Mouse (Mus musculus) C2C12 (cell line): ENCODE results near the gene Numa1. TPM values are rescaled to one million over a fixed set of nuclear protein-coding genes. Genes with fewer than 3 reads are reported as not detected.

Experiments used
- H3K27me3 ChIP-seq: one replicate; pipeline ENCODE4 v1.6.1; 2011; ENCODE audit not compliant: control insufficient read depth, insufficient read depth, insufficient read length
- H3K36me3 ChIP-seq: one replicate; pipeline ENCODE4 v1.6.1; 2011; ENCODE audit not compliant: control insufficient read depth, insufficient read depth
- H3K4me3 ChIP-seq: one replicate; pipeline ENCODE4 v1.5.1; 2011; ENCODE audit warnings: mild to moderate bottlenecking, control low read depth; ENCODE audit not compliant: poor library complexity, insufficient read depth, severe bottlenecking
- H3K79me2 ChIP-seq: one replicate; pipeline ENCODE4 v1.6.1; 2011; ENCODE audit not compliant: control insufficient read depth, insufficient read depth
- H3K79me3 ChIP-seq: one replicate; pipeline ENCODE4 v1.6.1; 2011; ENCODE audit warnings: low read depth, control low read depth
- H3ac ChIP-seq: one replicate; pipeline ENCODE3; 2011; ENCODE audit warnings: low read depth; ENCODE audit not compliant: control insufficient read depth, insufficient read length
- CEBPB ChIP-seq: IDR thresholded peaks from one replicate; pipeline ENCODE4 v1.6.1; 2011; ENCODE audit warnings: low read depth, mild to moderate bottlenecking, control low read depth, moderate library complexity
- CTCF ChIP-seq: IDR thresholded peaks from one replicate; pipeline ENCODE4 v1.5.1; 2011; ENCODE audit not compliant: control insufficient read depth, insufficient read depth, insufficient read length
- FOSL1 ChIP-seq: IDR thresholded peaks from one replicate; pipeline ENCODE4 v1.8.0; 2011; ENCODE audit warnings: mild to moderate bottlenecking, low read length; ENCODE audit not compliant: poor library complexity, insufficient read depth, severe bottlenecking
- MAX ChIP-seq: IDR thresholded peaks from one replicate; pipeline ENCODE4 v1.6.1; 2011; ENCODE audit warnings: mild to moderate bottlenecking, control low read depth
- MYOD1 ChIP-seq: IDR thresholded peaks from one replicate; pipeline ENCODE4 v1.6.1; 2011; ENCODE audit warnings: low read depth; ENCODE audit not compliant: control insufficient read depth, insufficient read length
- MYOG ChIP-seq: IDR thresholded peaks from one replicate; pipeline ENCODE4 v1.6.1; 2011; ENCODE audit not compliant: control insufficient read depth, insufficient read length; ENCODE audit errors: extremely low read depth
- USF1 ChIP-seq: IDR thresholded peaks from one replicate; pipeline ENCODE4 v1.6.1; 2011; ENCODE audit warnings: low read depth, mild to moderate bottlenecking, control low read depth, moderate library complexity
- polyA plus RNA-seq: library from polyadenylated mRNA; unstranded; fragments of >200 nt; fragmentation: generic; extraction: Trizol; gene quantifications from one replicate; pipeline ENCODE4 v1.2.1, GENCODE M21; 2012; ENCODE audit warnings: missing spikeins

Gene Numa1
- polyA plus RNA-seq, 1 experiment, result 80.4 TPM

GRCm38 (mm10) chr7:101964551-101964950 is 30.6 kb downstream of the Numa1 start:
- TF ChIP-seq USF1, result no peak
- no peak for TF ChIP-seq FOSL1
- TF ChIP-seq CTCF, result no peak
- no peak for TF ChIP-seq MYOG
- no peak for TF ChIP-seq MAX
- no peak for TF ChIP-seq CEBPB
- no peak for TF ChIP-seq MYOD1
- peaks cover 85% of the 10 kb centered on the region for H3K79me2 ChIP-seq
- H3ac ChIP-seq, result no peak overlapping the region
- H3K79me3 ChIP-seq, result peaks cover 49% of the 10 kb centered on the region
- no peaks in the 10 kb centered on the region for H3K27me3 ChIP-seq
- H3K36me3 ChIP-seq, result no peaks in the 10 kb centered on the region
- no peak overlapping the region for H3K4me3 ChIP-seq

GRCm38 (mm10) chr7:101965606-101966005 is 31.7 kb downstream of the Numa1 start:
- H3K27me3 ChIP-seq, result no peaks in the 10 kb centered on the region
- no peaks in the 10 kb centered on the region for H3K36me3 ChIP-seq
- no peak overlapping the region for H3K4me3 ChIP-seq
- H3K79me2 ChIP-seq, result peaks cover 76% of the 10 kb centered on the region
- H3ac ChIP-seq, result no peak overlapping the region
- no peak for TF ChIP-seq MYOG
- TF ChIP-seq MYOD1, result no peak
- no peak for TF ChIP-seq CEBPB
- TF ChIP-seq USF1, result no peak
- no peak for TF ChIP-seq MAX
- TF ChIP-seq FOSL1, result no peak
- TF ChIP-seq CTCF, result no peak
- peaks cover 45% of the 10 kb centered on the region for H3K79me3 ChIP-seq

- Histone ChIP-seq H3K79me2 (peaks cover 83% of the 10 kb centered on the region), H3ac (no peak overlapping the region), H3K36me3 (no peaks in the 10 kb centered on the region), H3K79me3 (peaks cover 53% of the 10 kb centered on the region), H3K4me3 (no peak overlapping the region), H3K27me3 (no peaks in the 10 kb centered on the region)
- no peak for TF ChIP-seq MAX
- no peak for TF ChIP-seq FOSL1
- TF ChIP-seq CTCF, result no peak
- no peak for TF ChIP-seq MYOG
- no peak for TF ChIP-seq CEBPB
- TF ChIP-seq MYOD1, result no peak
Observed at GRCm38 (mm10) chr7:101967256-101967655, 33.3 kb downstream of the Numa1 start.

- Histone ChIP-seq H3K79me3 (peaks cover 61% of the 10 kb centered on the region), H3K79me2 (peaks cover 85% of the 10 kb centered on the region), H3K27me3 (no peaks in the 10 kb centered on the region), H3K36me3 (no peaks in the 10 kb centered on the region), H3ac (no peak overlapping the region), H3K4me3 (no peak overlapping the region)
- TF ChIP-seq MAX (no peak), CEBPB (no peak), USF1 (no peak), MYOG (no peak), FOSL1 (no peak)
Observed at GRCm38 (mm10) chr7:101968751-101969150, 34.8 kb downstream of the Numa1 start.

- TF ChIP-seq MAX, result peak; percentile 36
- no peak for TF ChIP-seq MYOD1
- peak overlapping the region; percentile 35 for H3K4me3 ChIP-seq
Observed at GRCm38 (mm10) chr7:101969694-101970428, 36.0 kb downstream of the Numa1 start.

GRCm38 (mm10) chr7:101970429-101970775 is 36.5 kb downstream of the Numa1 start:
- no peaks in the 10 kb centered on the region for H3K27me3 ChIP-seq
- H3K79me2 ChIP-seq, result peaks cover 87% of the 10 kb centered on the region
- peaks cover 5% of the 10 kb centered on the region for H3K36me3 ChIP-seq
- TF ChIP-seq FOSL1 (no peak), MAX (no peak), MYOD1 (no peak), MYOG (no peak), USF1 (no peak), CTCF (no peak), CEBPB (no peak)
- peak overlapping the region; percentile 35 for H3K4me3 ChIP-seq
- H3ac ChIP-seq, result peak overlapping the region; percentile 76
- H3K79me3 ChIP-seq, result peaks cover 76% of the 10 kb centered on the region

More at GRCm38 (mm10) chr7:101969694-101970428, 36.0 kb downstream of the Numa1 start:
- Histone ChIP-seq H3K79me3 (peaks cover 71% of the 10 kb centered on the region), H3K79me2 (peaks cover 87% of the 10 kb centered on the region), H3ac (peak overlapping the region; percentile 76), H3K27me3 (no peaks in the 10 kb centered on the region), H3K36me3 (no peaks in the 10 kb centered on the region)
